Mouse (Mus musculus): ENCODE measurements at regions not wholly inside any gene's neighbourhood (a gene's known extent, or its start where the extent isn't known, plus 50 kb on each side); places are given as distances from the start of the nearest gene placed in this dataset.

GRCm38 (mm10) chr4:131461728-131462127 is 376.4 kb downstream of the Ptpru start:
- TF ChIP-seq FLI1 (IDR thresholded peaks at IDR 0.05; ENCODE audit: low read length) (no peak), GATA1 (IDR thresholded peaks at IDR 0.05; ENCODE audit: borderline replicate concordance, low read length) (no peak)

Measured in megakaryocyte, embryonic 14.5 days (primary cell).